Mouse (Mus musculus): ENCODE measurements around the gene Hrh2.

GRCm38 (mm10) chr13:54282149-54282860 lies 90.4 kb downstream of the Hrh2 start:
- no peak for TF ChIP-seq CTCF (conservative IDR thresholded peaks at IDR 0.05; ENCODE audit: insufficient read depth, insufficient read length, low read depth, low read length)
- TF ChIP-seq POLR2A (IDR thresholded peaks at IDR 0.05; ENCODE audit: low read depth, low read length): no peak

All from kidney, adult 2 months (tissue).